Comparison of ENCODE assay signal across 7 mouse cellular contexts in genomic region chr8:124573552-124574340, GRCm38 (mm10). TPM values are rescaled to one million over a fixed set of nuclear protein-coding genes. Genes with fewer than 3 reads are reported as not detected.
DNase-seq lines count a peak whose midpoint lies in the region; ATAC-seq lines count a peak whose summit lies in the region.

No protein-coding gene starts in this region.

- H3K27me3 ChIP-seq in intestine, embryonic 14.5 days (replicated peaks; ENCODE audit: control insufficient read depth, insufficient read depth, low read length) = no peaks in the 10 kb centered on the region

- no peaks in the 10 kb centered on the region for H3K9me3 ChIP-seq in intestine, embryonic 14.5 days (ENCODE audit: control insufficient read depth, low read length)

- 59% methylated on average over 15 of the region's 15 CpGs for WGBS in intestine, embryonic 14.5 days

- no peak overlapping the region for H3K4me2 ChIP-seq in intestine, embryonic 14.5 days (ENCODE audit: low read length)

- ATAC-seq in intestine, embryonic 14.5 days (replicated peaks; ENCODE audit: low FRiP score, low TSS enrichment, low read depth) = peak; percentile 44

- intact Hi-C loops in left cerebral cortex, postnatal 14 days (cut with DNase I) = no loop called here

- H3K4me3 ChIP-seq in intestine, embryonic 14.5 days (ENCODE audit: low read depth, low read length) = no peak overlapping the region

- H3K36me3 ChIP-seq in intestine, embryonic 14.5 days (ENCODE audit: control insufficient read depth, insufficient read depth, low read length) = no peaks in the 10 kb centered on the region

- peak overlapping the region; percentile 19 for H3K27ac ChIP-seq in intestine, embryonic 14.5 days (ENCODE audit: low read depth)

- H3K9ac ChIP-seq in intestine, embryonic 14.5 days (ENCODE audit: low read length) = no peak overlapping the region

- peak; percentile 92 for DNase-seq in ZHBTc4 (ENCODE audit: low read depth, low spot score)
- DNase-seq in cerebellum, adult 9-11 months = peak; percentile 87
- DNase-seq in gastrocnemius, postnatal 10 days = peak; percentile 93
- peak; percentile 96 for DNase-seq in intestine, embryonic 14.5 days (ENCODE audit: low spot score)
- DNase-seq in left cerebral cortex, postnatal 14 days (ENCODE audit: low spot score in 2 of 2) = peak; percentile 94 to 95
- DNase-seq in mesoderm, embryonic 11.5 days (ENCODE audit: low read depth, low spot score) = peak; percentile 91
- peak; percentile 51 to 82 for DNase-seq in spleen, adult 18-20 months

- no peaks in the 10 kb centered on the region; the same call in none of the 2 replicates for H3K4me1 ChIP-seq in intestine, embryonic 14.5 days (replicated peaks; ENCODE audit: control insufficient read depth, insufficient read depth, low read length)

RNA-seq across cellular contexts. Expression of gene Capn9, which starts 2.2 kb away (rescaled TPM):
- total RNA-seq in gastrocnemius, postnatal 10 days (2021) = not detected
- 0.15 TPM in 1 of 2 replicates, not detected in the other for polyA plus RNA-seq in intestine, embryonic 14.5 days (2014; fragmentation: Nextera tagmentation; extraction: Ambion mirVana)
- not detected for total RNA-seq in left cerebral cortex, postnatal 14 days (2021)

RNA-seq across cellular contexts. Expression of gene Agt, which starts 4.2 kb away (rescaled TPM):
- total RNA-seq in gastrocnemius, postnatal 10 days (2021) = 10 to 100 TPM; 11.0 to 13.8 TPM
- polyA plus RNA-seq in intestine, embryonic 14.5 days (2014; fragmentation: Nextera tagmentation; extraction: Ambion mirVana) = 2.2 and 2.7 TPM in 2 replicates
- total RNA-seq in left cerebral cortex, postnatal 14 days (2021) = 10 to 100 TPM; 13.3 to 20.7 TPM

RNA-seq across cellular contexts. Expression of gene Cog2, which starts 53.2 kb away (rescaled TPM):
- 10 to 100 TPM; 22.6 to 28.1 TPM for total RNA-seq in gastrocnemius, postnatal 10 days (2021)
- 35.3 and 38.2 TPM in 2 replicates for polyA plus RNA-seq in intestine, embryonic 14.5 days (2014; fragmentation: Nextera tagmentation; extraction: Ambion mirVana)
- total RNA-seq in left cerebral cortex, postnatal 14 days (2021) = 10 to 100 TPM; 30.4 to 32.1 TPM
